Mouse (Mus musculus) megakaryocyte, embryonic 14.5 days (primary cell): Measurements from ENCODE around the gene Kat8.

Source experiments
- FLI1 ChIP-seq: IDR thresholded peaks from 2 replicates; pipeline ENCODE4 v1.6.1; 2012; ENCODE audit warnings: low read length, inconsistent platforms, mixed read lengths
- GATA1 ChIP-seq: IDR thresholded peaks from 3 replicates; pipeline ENCODE4 v1.6.1; 2012; ENCODE audit warnings: mixed read lengths, low read length, inconsistent platforms, borderline replicate concordance

- TF ChIP-seq GATA1 (no peak), FLI1 (no peak)
Observed at GRCm38 (mm10) chr7:127931351-127932135, 19.2 kb downstream of the Kat8 start.
